Mouse (Mus musculus) hindbrain, embryonic 13.5 days (tissue): Measurements from ENCODE around the gene Olfr51. TPM values are rescaled to one million over a fixed set of nuclear protein-coding genes. Genes with fewer than 3 reads are reported as not detected.
"Not testable (repeated sequence)": the region's sequence is repeated elsewhere in the genome, so short reads cannot be mapped to it uniquely, and the experiment has no call there.

Source experiments
- ATAC-seq: fragments of 200-750 bp; cut with Nextera tagmentation; 2 replicates; pipeline ENCODE4 v1.8.0; 2017; ENCODE audit warnings: moderate TSS enrichment; ENCODE audit not compliant: low FRiP score
- H3K27ac ChIP-seq: fragments of 300-500 bp; sonication (generic); 2 replicates; pipeline ENCODE4 v1.5.1; 2015; ENCODE audit warnings: inconsistent platforms, mild to moderate bottlenecking, moderate library complexity
- H3K27me3 ChIP-seq: fragments of 300-500 bp; sonication (generic); 2 replicates; pipeline ENCODE4 v1.6.1; 2015; ENCODE audit warnings: mild to moderate bottlenecking, inconsistent platforms
- H3K36me3 ChIP-seq: fragments of 300-500 bp; sonication (generic); 2 replicates; pipeline ENCODE4 v1.6.1; 2015; ENCODE audit warnings: mild to moderate bottlenecking, inconsistent platforms
- H3K4me1 ChIP-seq: fragments of 300-500 bp; sonication (generic); replicated peaks from 2 replicates; pipeline ENCODE4 v1.6.1; 2015; ENCODE audit warnings: inconsistent platforms
- H3K4me2 ChIP-seq: fragments of 300-500 bp; sonication (generic); 2 replicates; pipeline ENCODE4 v1.6.1; 2015; ENCODE audit warnings: inconsistent platforms, mild to moderate bottlenecking, moderate library complexity
- H3K4me3 ChIP-seq: fragments of 300-500 bp; sonication (generic); 2 replicates; pipeline ENCODE4 v1.5.1; 2015; ENCODE audit warnings: mild to moderate bottlenecking, inconsistent platforms
- H3K9ac ChIP-seq: fragments of 300-500 bp; sonication (generic); 2 replicates; pipeline ENCODE4 v1.6.1; 2015; ENCODE audit warnings: mild to moderate bottlenecking, inconsistent platforms
- H3K9me3 ChIP-seq: fragments of 300-500 bp; sonication (generic); 2 replicates; pipeline ENCODE4 v1.6.1; 2016; ENCODE audit warnings: inconsistent platforms
- WGBS: fragments of 180-500 bp; shearing (Covaris S2); methylation state at CpG from one replicate; pipeline ENCODE4 v1.1.7; 2015; 5-methylcytosine and 5-hydroxymethylcytosine counted together
- polyA plus RNA-seq: library from polyadenylated mRNA; unstranded; fragments of >200 nt; fragmentation: Nextera tagmentation; extraction: Ambion mirVana; gene quantifications from 2 replicates; pipeline ENCODE4 v1.2.1, GENCODE M21; 2015

Olfr51 gene
- polyA plus RNA-seq, 1 experiment from 2014 or later, result not detected

DNA sequence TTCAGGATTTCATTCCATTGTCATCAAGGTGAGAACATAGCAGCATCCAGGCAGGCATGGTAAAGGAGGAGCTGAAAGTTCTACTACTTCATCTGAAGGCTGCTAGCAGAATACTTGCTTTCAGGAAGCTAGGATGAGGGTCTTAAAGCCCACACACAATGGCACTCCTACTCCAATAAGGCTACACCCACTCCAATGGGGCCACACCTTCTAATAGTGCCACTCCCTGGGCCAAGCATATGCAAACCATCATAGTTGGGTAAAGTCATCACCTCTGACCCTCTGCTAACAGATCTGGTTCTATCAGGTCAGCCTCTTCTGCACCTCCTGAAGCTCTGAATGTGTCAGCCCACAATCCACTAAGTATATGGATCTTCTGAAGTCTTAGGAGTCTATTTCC, 30.7 kb downstream of the Olfr51 start:
- not testable (repeated sequence) for H3K4me1 ChIP-seq, H3K27ac ChIP-seq, H3K4me3 ChIP-seq, ATAC-seq, H3K36me3 ChIP-seq, H3K4me2 ChIP-seq, H3K9me3 ChIP-seq, H3K27me3 ChIP-seq, H3K9ac ChIP-seq

- no peaks in the 10 kb centered on the region for H3K9me3 ChIP-seq
- H3K4me1 ChIP-seq, result no peaks in the 10 kb centered on the region
- ATAC-seq, result no peak
- WGBS, result 88% methylated on average over 2 of the region's 2 CpGs
- H3K9ac ChIP-seq, result no peak overlapping the region
- H3K36me3 ChIP-seq, result no peaks in the 10 kb centered on the region
- H3K4me3 ChIP-seq, result no peak overlapping the region
- H3K27me3 ChIP-seq, result no peaks in the 10 kb centered on the region
- H3K27ac ChIP-seq, result no peak overlapping the region
- no peak overlapping the region for H3K4me2 ChIP-seq
Measured at GRCm38 (mm10) chr11:51035951-51036350, 32.6 kb downstream of the Olfr51 start.

GRCm38 (mm10) chr11:51044776-51045175, 41.4 kb downstream of the Olfr51 start:
- H3K27me3 ChIP-seq, H3K9me3 ChIP-seq, H3K4me3 ChIP-seq, H3K27ac ChIP-seq, ATAC-seq, H3K4me2 ChIP-seq, H3K4me1 ChIP-seq, H3K36me3 ChIP-seq, H3K9ac ChIP-seq: not testable (repeated sequence)
- 69% methylated on average over 3 of the region's 3 CpGs for WGBS

- not testable (repeated sequence) for H3K4me2 ChIP-seq, H3K27ac ChIP-seq, H3K9ac ChIP-seq, H3K27me3 ChIP-seq, H3K36me3 ChIP-seq, H3K9me3 ChIP-seq, H3K4me1 ChIP-seq, ATAC-seq, H3K4me3 ChIP-seq
- 73% methylated on average over 3 of the region's 3 CpGs for WGBS
Measured at GRCm38 (mm10) chr11:51047809-51048208, 44.4 kb downstream of the Olfr51 start, which contains the start of gene Olfr1375. TSS of gene Olfr1375 (plus strand) at chr11:51048109.

DNA sequence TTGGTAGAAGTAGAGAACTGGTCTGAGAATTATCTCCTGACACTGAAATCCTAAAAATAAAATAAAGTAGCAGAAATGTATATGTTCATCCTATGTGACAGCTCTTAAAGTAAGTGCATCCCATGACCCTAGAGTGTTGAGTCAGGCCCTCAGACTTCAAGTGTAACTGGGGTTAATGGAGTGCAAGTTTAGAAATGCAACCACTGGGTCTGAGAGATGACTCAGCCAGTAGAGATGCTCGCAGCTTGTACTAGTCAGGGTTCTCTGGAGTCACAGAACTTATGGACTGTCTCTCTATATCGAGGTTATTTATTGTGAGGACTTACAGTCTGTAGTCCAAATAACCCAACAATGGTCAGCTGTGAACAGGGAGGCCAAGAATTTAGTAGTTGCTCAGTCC, 48.3 kb downstream of the Olfr51 start:
- no peak overlapping the region for H3K4me3 ChIP-seq
- no peak for ATAC-seq
- H3K9me3 ChIP-seq, result no peaks in the 10 kb centered on the region
- H3K9ac ChIP-seq, result no peak overlapping the region
- no peaks in the 10 kb centered on the region for H3K27me3 ChIP-seq
- no peak overlapping the region for H3K27ac ChIP-seq
- WGBS, result 60% methylated on average over 2 of the region's 2 CpGs
- no peaks in the 10 kb centered on the region for H3K36me3 ChIP-seq
- no peaks in the 10 kb centered on the region for H3K4me1 ChIP-seq
- no peak overlapping the region for H3K4me2 ChIP-seq

DNA sequence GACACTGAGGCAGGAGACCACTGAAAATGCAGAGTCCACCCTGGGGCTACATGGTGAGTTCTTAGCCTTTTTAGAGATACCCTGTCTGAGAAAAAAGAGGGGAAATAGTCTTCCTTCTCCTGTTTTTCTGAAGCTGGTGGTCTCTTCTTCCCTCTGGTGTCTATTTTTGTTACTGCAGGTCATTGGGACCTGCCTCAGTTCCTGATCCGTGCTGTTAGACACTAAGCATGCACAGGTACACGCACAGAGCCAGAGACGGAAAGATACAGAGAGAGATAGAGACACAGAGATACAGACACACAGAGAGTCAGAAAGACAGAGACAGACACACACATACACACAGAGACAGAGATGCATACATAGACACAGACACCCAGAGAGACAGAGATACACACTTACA, 49.8 kb downstream of the Olfr51 start:
- Histone ChIP-seq H3K4me1 (no peaks in the 10 kb centered on the region), H3K27me3 (no peaks in the 10 kb centered on the region), H3K9ac (no peak overlapping the region), H3K4me2 (no peak overlapping the region), H3K27ac (no peak overlapping the region), H3K36me3 (no peaks in the 10 kb centered on the region), H3K9me3 (no peaks in the 10 kb centered on the region), H3K4me3 (no peak overlapping the region)
- ATAC-seq, result no peak
- WGBS, result 54% methylated on average over 3 of the region's 3 CpGs

DNA sequence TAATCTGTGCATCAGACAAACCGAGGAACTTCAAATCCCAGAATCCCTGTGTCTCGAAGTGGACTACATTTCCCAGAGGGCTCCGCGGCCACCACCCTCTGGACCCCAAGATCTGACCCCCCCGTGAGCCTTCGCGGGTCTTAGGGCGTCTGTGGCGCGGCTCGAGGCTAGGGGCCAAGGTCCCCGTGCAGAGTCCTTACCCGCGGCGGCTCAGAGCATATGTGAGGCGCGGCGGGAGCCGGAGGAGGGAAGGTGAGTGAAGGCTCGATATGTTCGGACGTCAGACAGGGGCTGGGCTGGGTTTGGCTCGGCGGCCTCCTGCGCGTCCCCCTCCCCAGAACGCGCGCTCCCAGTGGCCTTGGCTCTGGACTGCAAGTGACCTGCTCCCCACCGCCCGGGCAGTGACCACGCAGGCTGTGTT, 55.8 kb downstream of the Olfr51 start, which contains the start of gene Zfp354a:
Gene Zfp354a (plus strand): TSS at position 107 of the 421 bp plus-strand sequence.
- peak within 1 kb of the TSS; percentile 77 for H3K4me2 ChIP-seq
- ATAC-seq, result peak; percentile 93
- WGBS, result under 1% methylated on average over 32 of the region's 32 CpGs
- H3K27ac ChIP-seq, result 0 out of 2 replicates have a peak within 1 kb of the TSS, but pooled peaks have one; percentile 46
- H3K27me3 ChIP-seq, result no peaks in the 10 kb centered on the region
- peak within 1 kb of the TSS; percentile 75 for H3K4me3 ChIP-seq
- peaks cover 31% of the 10 kb centered on the region for H3K36me3 ChIP-seq
- no peaks in the 10 kb centered on the region for H3K9me3 ChIP-seq
- H3K4me1 ChIP-seq, result peaks cover 18% of the 10 kb centered on the region
- peak within 1 kb of the TSS; percentile 82 for H3K9ac ChIP-seq

Other genes starting within 250 kb of the Olfr51 start
- 53.1 and 55.6 TPM in 2 replicates for gene Zfp354c, start 175.9 kb upstream of the Olfr51 start, polyA plus RNA-seq
- gene Zfp879, start 162.0 kb upstream of the Olfr51 start, polyA plus RNA-seq, result 0.86 and 1.5 TPM in 2 replicates
- gene Grm6, start 152.9 kb upstream of the Olfr51 start, polyA plus RNA-seq, result not detected in 2 replicates
- gene Zfp454, start 115.9 kb upstream of the Olfr51 start, polyA plus RNA-seq, result 13.2 and 13.3 TPM in 2 replicates
- 44.6 and 46.2 TPM in 2 replicates for gene Zfp2, start 87.4 kb upstream of the Olfr51 start, polyA plus RNA-seq
- gene Zfp354b, start 72.0 kb upstream of the Olfr51 start, polyA plus RNA-seq, result 3.4 and 4.3 TPM in 2 replicates
- gene 4933414I15Rik, start 59.8 kb upstream of the Olfr51 start, polyA plus RNA-seq, result not detected in 2 replicates
- gene Prop1, start 49.8 kb upstream of the Olfr51 start, polyA plus RNA-seq, result not detected in 2 replicates
- gene Olfr1378, start 37.1 kb upstream of the Olfr51 start, polyA plus RNA-seq, result not detected in 2 replicates
- not detected in 2 replicates for gene Olfr1377, start 21.6 kb upstream of the Olfr51 start, polyA plus RNA-seq
- not detected in 2 replicates for gene Olfr54, start 10.6 kb downstream of the Olfr51 start, polyA plus RNA-seq
- gene Olfr1375, start 44.5 kb downstream of the Olfr51 start, polyA plus RNA-seq, result not detected in 2 replicates
- 11.2 and 13.0 TPM in 2 replicates for gene Zfp354a, start 55.7 kb downstream of the Olfr51 start, polyA plus RNA-seq
- gene Gm12569, start 216.9 kb downstream of the Olfr51 start, polyA plus RNA-seq, result not detected in 2 replicates